Mouse (Mus musculus): ENCODE results near the gene Nav2. TPM values are rescaled to one million over a fixed set of nuclear protein-coding genes. Genes with fewer than 3 reads are reported as not detected.

Gene Nav2
- polyA plus RNA-seq, 1 experiment from 2014 or later, result 4.1 TPM

- ATAC-seq (ENCODE audit: low read depth), result no peak
- H3K4me1 ChIP-seq (ENCODE audit: control insufficient read depth, low read depth, low read length), result peaks cover 10% of the 10 kb centered on the region
- peaks cover 6% of the 10 kb centered on the region for H3K27me3 ChIP-seq (ENCODE audit: control insufficient read depth, insufficient read depth, low read depth, low read length)
- peak overlapping the region; percentile 43 for H3K4me2 ChIP-seq (ENCODE audit: low read depth, low read length)
- no peak overlapping the region for H3K27ac ChIP-seq (ENCODE audit: low read length)
- H3K9ac ChIP-seq (ENCODE audit: low read depth, low read length), result no peak overlapping the region
- H3K36me3 ChIP-seq (ENCODE audit: control insufficient read depth, insufficient read depth), result no peaks in the 10 kb centered on the region
- no peak overlapping the region for H3K4me3 ChIP-seq (ENCODE audit: low read depth, low read length)
- WGBS (ENCODE audit: insufficient replicate concordance), result 5% methylated on average over 9 of the region's 9 CpGs
- no peaks in the 10 kb centered on the region for H3K9me3 ChIP-seq (replicated peaks; ENCODE audit: control insufficient read depth, low read length)
These were observed 613.5 kb downstream of the Nav2 start for GRCm38 (mm10) chr7:49521976-49522375.

- peak overlapping the region; percentile 40 for H3K4me3 ChIP-seq (ENCODE audit: low read depth, low read length)
- H3K27me3 ChIP-seq (ENCODE audit: control insufficient read depth, insufficient read depth, low read depth, low read length), result peaks cover 6% of the 10 kb centered on the region
- peaks cover 14% of the 10 kb centered on the region for H3K4me1 ChIP-seq (ENCODE audit: control insufficient read depth, low read depth, low read length)
- peak overlapping the region; percentile 48 for H3K27ac ChIP-seq (ENCODE audit: low read length)
- H3K36me3 ChIP-seq (ENCODE audit: control insufficient read depth, insufficient read depth), result no peaks in the 10 kb centered on the region
- ATAC-seq (ENCODE audit: low read depth), result peak; percentile 75
- H3K9ac ChIP-seq (ENCODE audit: low read depth, low read length), result peak overlapping the region; percentile 41
- peak overlapping the region; percentile 43 for H3K4me2 ChIP-seq (ENCODE audit: low read depth, low read length)
- 4% methylated on average over 24 of the region's 24 CpGs for WGBS (ENCODE audit: insufficient replicate concordance)
- H3K9me3 ChIP-seq (replicated peaks; ENCODE audit: control insufficient read depth, low read length), result no peaks in the 10 kb centered on the region
These were observed 614.0 kb downstream of the Nav2 start for GRCm38 (mm10) chr7:49522411-49523114.

- WGBS (ENCODE audit: insufficient replicate concordance), result 42% methylated on average over 4 of the region's 4 CpGs
- H3K9me3 ChIP-seq (replicated peaks; ENCODE audit: control insufficient read depth, low read length), result no peaks in the 10 kb centered on the region
- no peak overlapping the region for H3K9ac ChIP-seq (ENCODE audit: low read depth, low read length)
- peaks cover 6% of the 10 kb centered on the region for H3K27me3 ChIP-seq (ENCODE audit: control insufficient read depth, insufficient read depth, low read depth, low read length)
- peaks cover 15% of the 10 kb centered on the region for H3K4me1 ChIP-seq (ENCODE audit: control insufficient read depth, low read depth, low read length)
- no peak overlapping the region; the same call in 1 of the 2 replicates for H3K27ac ChIP-seq (ENCODE audit: low read length)
- H3K4me3 ChIP-seq (ENCODE audit: low read depth, low read length), result peak overlapping the region; percentile 40
- peak overlapping the region; percentile 43 for H3K4me2 ChIP-seq (ENCODE audit: low read depth, low read length)
- H3K36me3 ChIP-seq (ENCODE audit: control insufficient read depth, insufficient read depth), result no peaks in the 10 kb centered on the region
- ATAC-seq (ENCODE audit: low read depth), result peak; percentile 42; the same call in 1 of the 2 replicates
These were observed 614.6 kb downstream of the Nav2 start for GRCm38 (mm10) chr7:49523115-49523445.

GRCm38 (mm10) chr7:49523729-49524128, 615.2 kb downstream of the Nav2 start:
- WGBS (ENCODE audit: insufficient replicate concordance), result 44% methylated on average over 5 of the region's 5 CpGs
- peak overlapping the region; percentile 22; the same call in 1 of the 2 replicates for H3K27ac ChIP-seq (ENCODE audit: low read length)
- H3K4me3 ChIP-seq (ENCODE audit: low read depth, low read length), result peak overlapping the region; percentile 7
- no peaks in the 10 kb centered on the region for H3K9me3 ChIP-seq (replicated peaks; ENCODE audit: control insufficient read depth, low read length)
- H3K27me3 ChIP-seq (ENCODE audit: control insufficient read depth, insufficient read depth, low read depth, low read length), result peaks cover 6% of the 10 kb centered on the region
- peaks cover 15% of the 10 kb centered on the region for H3K4me1 ChIP-seq (ENCODE audit: control insufficient read depth, low read depth, low read length)
- H3K9ac ChIP-seq (ENCODE audit: low read depth, low read length), result no peak overlapping the region
- no peaks in the 10 kb centered on the region for H3K36me3 ChIP-seq (ENCODE audit: control insufficient read depth, insufficient read depth)
- H3K4me2 ChIP-seq (ENCODE audit: low read depth, low read length), result peak overlapping the region; percentile 43
- no peak; the same call in 1 of the 2 replicates for ATAC-seq (ENCODE audit: low read depth)

GRCm38 (mm10) chr7:49525348-49526100, 617.0 kb downstream of the Nav2 start:
- H3K27me3 ChIP-seq (ENCODE audit: control insufficient read depth, insufficient read depth, low read depth, low read length), result peaks cover 6% of the 10 kb centered on the region
- no peak for ATAC-seq (ENCODE audit: low read depth)
- H3K9me3 ChIP-seq (replicated peaks; ENCODE audit: control insufficient read depth, low read length), result no peaks in the 10 kb centered on the region
- no peaks in the 10 kb centered on the region for H3K36me3 ChIP-seq (ENCODE audit: control insufficient read depth, insufficient read depth)
- no peak overlapping the region for H3K27ac ChIP-seq (ENCODE audit: low read length)
- no peak overlapping the region for H3K9ac ChIP-seq (ENCODE audit: low read depth, low read length)
- 60% methylated on average over 11 of the region's 11 CpGs for WGBS (ENCODE audit: insufficient replicate concordance)
- no peak overlapping the region for H3K4me3 ChIP-seq (ENCODE audit: low read depth, low read length)
- no peak overlapping the region for H3K4me2 ChIP-seq (ENCODE audit: low read depth, low read length)
- H3K4me1 ChIP-seq (ENCODE audit: control insufficient read depth, low read depth, low read length), result peaks cover 15% of the 10 kb centered on the region

GRCm38 (mm10) chr7:49526101-49526499, 617.6 kb downstream of the Nav2 start:
- Histone ChIP-seq H3K9ac (ENCODE audit: low read depth, low read length) (no peak overlapping the region), H3K27me3 (ENCODE audit: control insufficient read depth, insufficient read depth, low read depth, low read length) (peaks cover 6% of the 10 kb centered on the region), H3K4me3 (ENCODE audit: low read depth, low read length) (no peak overlapping the region), H3K4me2 (ENCODE audit: low read depth, low read length) (no peak overlapping the region), H3K4me1 (ENCODE audit: control insufficient read depth, low read depth, low read length) (peaks cover 15% of the 10 kb centered on the region), H3K9me3 (replicated peaks; ENCODE audit: control insufficient read depth, low read length) (no peaks in the 10 kb centered on the region), H3K36me3 (ENCODE audit: control insufficient read depth, insufficient read depth) (no peaks in the 10 kb centered on the region), H3K27ac (ENCODE audit: low read length) (no peak overlapping the region)
- 54% methylated on average over 4 of the region's 4 CpGs for WGBS (ENCODE audit: insufficient replicate concordance)
- ATAC-seq (ENCODE audit: low read depth), result no peak

GRCm38 (mm10) chr7:49527495-49527894, 619.0 kb downstream of the Nav2 start:
- Histone ChIP-seq H3K9me3 (replicated peaks; ENCODE audit: control insufficient read depth, low read length) (no peaks in the 10 kb centered on the region), H3K4me1 (ENCODE audit: control insufficient read depth, low read depth, low read length) (peaks cover 10% of the 10 kb centered on the region), H3K9ac (ENCODE audit: low read depth, low read length) (peak overlapping the region; percentile 9; the same call in 1 of the 2 replicates), H3K36me3 (ENCODE audit: control insufficient read depth, insufficient read depth) (no peaks in the 10 kb centered on the region), H3K27ac (ENCODE audit: low read length) (no peak overlapping the region), H3K27me3 (ENCODE audit: control insufficient read depth, insufficient read depth, low read depth, low read length) (peaks cover 3% of the 10 kb centered on the region), H3K4me3 (ENCODE audit: low read depth, low read length) (no peak overlapping the region), H3K4me2 (ENCODE audit: low read depth, low read length) (no peak overlapping the region)
- WGBS (ENCODE audit: insufficient replicate concordance), result 35% methylated on average over 4 of the region's 4 CpGs
- ATAC-seq (ENCODE audit: low read depth), result no peak; the same call in 1 of the 2 replicates

- Histone ChIP-seq H3K36me3 (ENCODE audit: control insufficient read depth, insufficient read depth) (no peaks in the 10 kb centered on the region), H3K4me3 (ENCODE audit: low read depth, low read length) (no peak overlapping the region), H3K27me3 (ENCODE audit: control insufficient read depth, insufficient read depth, low read depth, low read length) (no peaks in the 10 kb centered on the region), H3K27ac (ENCODE audit: low read length) (no peak overlapping the region), H3K9ac (ENCODE audit: low read depth, low read length) (no peak overlapping the region), H3K4me1 (ENCODE audit: control insufficient read depth, low read depth, low read length) (peaks cover 10% of the 10 kb centered on the region), H3K9me3 (replicated peaks; ENCODE audit: control insufficient read depth, low read length) (no peaks in the 10 kb centered on the region), H3K4me2 (ENCODE audit: low read depth, low read length) (no peak overlapping the region)
- WGBS (ENCODE audit: insufficient replicate concordance), result 39% methylated on average over 4 of the region's 4 CpGs
- ATAC-seq (ENCODE audit: low read depth), result no peak
These were observed 619.4 kb downstream of the Nav2 start for GRCm38 (mm10) chr7:49527925-49528324.

- H3K4me3 ChIP-seq (ENCODE audit: low read depth, low read length), result no peak overlapping the region
- no peak overlapping the region for H3K4me2 ChIP-seq (ENCODE audit: low read depth, low read length)
- peaks cover 10% of the 10 kb centered on the region for H3K4me1 ChIP-seq (ENCODE audit: control insufficient read depth, low read depth, low read length)
- H3K9me3 ChIP-seq (replicated peaks; ENCODE audit: control insufficient read depth, low read length), result no peaks in the 10 kb centered on the region
- WGBS (ENCODE audit: insufficient replicate concordance), result 44% methylated on average over 2 of the region's 2 CpGs
- no peak overlapping the region for H3K9ac ChIP-seq (ENCODE audit: low read depth, low read length)
- no peak overlapping the region for H3K27ac ChIP-seq (ENCODE audit: low read length)
- no peaks in the 10 kb centered on the region for H3K36me3 ChIP-seq (ENCODE audit: control insufficient read depth, insufficient read depth)
- no peak for ATAC-seq (ENCODE audit: low read depth)
- no peaks in the 10 kb centered on the region for H3K27me3 ChIP-seq (ENCODE audit: control insufficient read depth, insufficient read depth, low read depth, low read length)
These were observed 621.0 kb downstream of the Nav2 start for GRCm38 (mm10) chr7:49529498-49529897.

Data from liver, embryonic 16.5 days (tissue).